Mouse (Mus musculus) CH12F3 (cell line): ENCODE measurements around the gene Tdrd9.

ENCODE experiments used
- in situ Hi-C: fragments of 300-500 bp; cut with MboI; formaldehyde crosslinking; loops from 2 replicates; pipeline ENCODE4 v1.14.3; 2020; ENCODE audit warnings: low sequenced_read_pairs

Gene Tdrd9

DNA sequence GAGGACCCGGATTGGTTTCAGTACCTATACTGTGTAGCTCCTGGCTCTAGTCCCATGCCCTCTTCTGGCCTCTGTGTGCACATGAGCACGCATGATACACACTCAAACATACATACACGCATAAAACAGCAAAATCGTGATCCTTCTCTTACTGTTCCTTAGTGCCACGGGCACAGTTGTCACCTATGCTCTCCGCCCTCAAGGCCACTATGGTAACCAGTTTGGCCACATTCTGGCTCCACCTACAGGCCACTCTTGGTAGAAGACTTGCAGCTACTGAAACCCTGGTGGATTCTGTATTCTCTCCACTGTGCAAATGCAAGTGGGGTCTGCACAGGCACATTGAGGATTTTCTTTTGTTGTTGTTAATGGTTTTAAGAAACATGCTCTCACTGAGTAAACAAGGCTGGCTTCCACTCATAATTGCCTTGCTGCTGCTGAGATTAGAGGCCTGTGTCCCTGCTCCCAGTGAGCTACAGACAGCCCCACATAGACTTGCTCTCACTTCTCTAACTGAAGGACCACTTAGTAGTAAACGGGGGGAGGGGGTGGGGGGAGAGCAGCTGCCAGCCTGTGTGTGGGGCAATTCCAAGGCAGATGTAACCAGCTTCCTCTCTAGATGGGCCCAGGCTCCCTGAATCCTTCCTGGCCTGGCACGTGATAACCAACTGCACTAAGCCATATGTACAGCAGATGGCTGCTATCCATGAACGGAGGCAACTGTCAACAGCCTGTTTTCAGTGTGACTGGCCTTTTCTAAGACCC lies 13.1 kb upstream of the Tdrd9 start:
- in situ Hi-C loops: loop anchor here (10.0 kb wide), 1 partner anchor 233 kb away; no protein-coding TSS in a partner anchor

- in situ Hi-C loops: no loop called here
These were observed 8.0 kb upstream of the Tdrd9 start for GRCm38 (mm10) chr12:111963339-111963738.

DNA sequence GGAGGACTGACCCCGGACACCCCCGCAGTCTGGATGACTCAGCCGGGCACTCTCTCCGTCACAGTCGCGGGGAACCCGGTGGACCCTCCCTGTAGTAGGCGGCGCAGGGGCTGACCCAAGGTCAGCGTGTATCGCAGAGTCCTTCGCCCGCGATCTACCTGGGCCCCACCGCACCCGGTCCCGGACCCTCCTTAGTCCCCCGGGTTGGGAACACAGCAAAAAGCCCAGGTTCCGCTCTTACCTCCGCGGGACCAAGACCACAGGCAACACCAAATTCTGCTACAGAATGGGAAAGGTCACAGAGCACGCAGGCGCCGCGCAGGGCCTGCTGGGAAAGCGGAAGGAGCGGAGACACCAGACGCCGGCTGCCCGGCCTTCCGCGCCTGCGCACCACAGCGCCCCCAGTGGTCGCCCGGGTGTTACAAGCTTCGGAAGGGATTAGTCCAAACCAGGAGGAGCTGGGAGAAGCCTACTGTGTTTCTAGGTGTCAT lies 4.6 kb upstream of the Tdrd9 start, which contains the start of gene Atp5mpl:
Atp5mpl (minus strand) TSS at position 295 of the 491 bp plus-strand sequence.
- in situ Hi-C loops: no loop called here

DNA sequence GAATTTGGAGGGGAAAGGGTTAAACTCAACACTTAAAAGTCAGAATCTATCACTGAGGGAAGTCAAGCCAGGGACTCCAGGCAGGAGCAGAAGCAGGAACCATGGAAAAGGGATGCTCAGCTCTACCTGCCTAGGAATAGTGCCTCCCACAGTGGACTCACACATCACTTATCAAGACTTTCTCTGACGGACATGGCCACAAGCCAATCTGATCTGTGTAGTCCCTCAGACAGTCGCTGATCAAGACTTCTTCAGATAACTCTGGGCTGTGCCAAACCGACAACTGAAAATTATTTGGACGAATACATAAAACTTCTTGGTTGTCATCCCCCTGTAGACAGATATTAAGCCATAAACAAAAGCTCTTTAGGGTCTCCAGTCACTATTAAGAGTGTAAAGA lies 1.3 kb upstream of the Tdrd9 start:
- in situ Hi-C loops: no loop called here

- in situ Hi-C loops: no loop called here
These were observed 1.1 kb downstream of the Tdrd9 start for GRCm38 (mm10) chr12:111972504-111972903.

DNA sequence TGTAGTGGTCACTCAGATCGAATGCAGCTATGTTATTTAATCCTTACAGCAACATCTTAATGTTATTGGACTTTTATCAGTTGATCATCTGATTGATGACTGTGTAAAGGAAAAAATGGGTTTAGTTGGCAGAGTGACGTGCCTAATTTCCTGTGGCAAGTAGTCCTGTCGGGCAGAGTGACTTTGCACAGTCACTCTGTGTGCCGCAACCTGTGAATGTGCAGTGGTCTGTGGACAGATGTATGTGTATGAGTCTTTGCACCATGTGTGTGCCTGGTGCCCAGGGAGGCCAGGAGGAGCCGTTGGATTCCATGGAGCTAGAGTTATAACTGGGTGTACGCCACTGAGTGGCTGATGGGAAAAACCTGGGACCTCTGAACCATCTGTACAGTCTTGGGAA lies 3.2 kb downstream of the Tdrd9 start:
- in situ Hi-C loops: no loop called here

DNA sequence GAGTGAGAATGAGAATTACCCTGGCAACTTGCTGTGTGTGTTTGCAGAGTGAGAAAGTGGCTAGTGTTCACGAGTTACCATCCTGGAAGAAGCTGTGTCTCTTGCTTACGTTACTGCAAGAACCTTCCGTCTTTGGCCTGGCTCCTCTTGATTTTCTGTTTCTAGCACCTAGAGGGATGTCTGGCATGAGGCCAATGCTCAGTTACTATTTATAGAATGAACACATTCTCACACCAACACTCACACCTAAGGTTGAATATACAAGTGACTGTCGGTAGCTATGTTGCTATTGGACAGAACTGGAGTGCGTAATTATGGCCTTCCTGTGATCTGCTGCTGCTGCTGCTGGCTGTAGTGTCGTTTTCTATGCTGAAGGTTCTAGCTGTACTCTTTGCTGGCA lies 5.8 kb downstream of the Tdrd9 start:
- in situ Hi-C loops: no loop called here

GRCm38 (mm10) chr12:111978274-111978673 lies 6.9 kb downstream of the Tdrd9 start:
- in situ Hi-C loops: no loop called here

DNA sequence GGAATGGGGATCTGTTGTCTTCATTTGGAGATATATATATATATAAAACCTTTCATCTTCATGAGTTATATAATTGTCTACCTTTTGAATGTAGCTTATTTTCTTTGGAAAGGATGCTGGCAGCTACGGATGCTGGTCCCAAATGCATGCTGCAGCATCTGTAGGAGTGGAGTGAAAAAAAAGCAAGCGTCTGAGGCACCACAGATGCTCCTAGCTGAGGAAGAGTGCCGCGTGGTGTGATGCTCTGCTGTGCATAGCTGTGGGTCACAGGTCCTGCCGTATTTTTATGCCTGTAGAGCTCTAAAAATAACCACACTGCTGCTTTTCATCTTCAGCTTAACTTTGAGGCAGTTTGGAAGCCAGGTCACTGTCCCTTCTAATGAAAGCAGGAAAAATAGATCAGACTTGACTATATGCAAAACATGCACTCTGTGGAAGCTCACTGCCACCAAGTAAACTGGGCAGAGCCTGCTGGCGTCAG lies 9.6 kb downstream of the Tdrd9 start, which contains the start of gene Rd3l:
Rd3l (minus strand) TSS at position 431 of the 481 bp plus-strand sequence.
- in situ Hi-C loops: no loop called here

GRCm38 (mm10) chr12:111981831-111982230 lies 10.5 kb downstream of the Tdrd9 start:
- in situ Hi-C loops: no loop called here

DNA sequence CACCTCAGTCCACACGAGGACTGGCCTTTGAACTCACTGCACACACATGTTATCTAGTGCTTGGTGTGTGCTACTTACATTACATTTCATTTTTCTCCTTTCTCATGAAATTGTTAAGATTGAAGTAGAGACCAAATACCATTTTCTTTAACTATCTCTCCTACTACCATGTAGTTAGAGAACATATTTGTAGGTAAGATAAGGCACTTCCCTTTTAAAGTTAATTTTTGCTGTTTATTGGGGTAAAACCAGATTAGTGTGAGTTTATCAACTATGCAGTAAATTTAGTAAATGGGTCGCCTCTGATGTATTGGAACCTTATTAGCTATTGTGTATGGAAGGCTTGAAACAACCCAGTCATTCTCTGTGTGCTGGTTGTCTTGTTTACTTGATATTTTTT lies 11.8 kb downstream of the Tdrd9 start:
- in situ Hi-C loops: no loop called here

- in situ Hi-C loops: no loop called here
These were observed 15.4 kb downstream of the Tdrd9 start for GRCm38 (mm10) chr12:111986756-111987155.

- in situ Hi-C loops: no loop called here
These were observed 21.3 kb downstream of the Tdrd9 start for GRCm38 (mm10) chr12:111992626-111993025.

- in situ Hi-C loops: no loop called here
These were observed 23.8 kb downstream of the Tdrd9 start for GRCm38 (mm10) chr12:111995161-111995560.

GRCm38 (mm10) chr12:111999735-112000134 lies 28.4 kb downstream of the Tdrd9 start:
- in situ Hi-C loops: no loop called here

DNA sequence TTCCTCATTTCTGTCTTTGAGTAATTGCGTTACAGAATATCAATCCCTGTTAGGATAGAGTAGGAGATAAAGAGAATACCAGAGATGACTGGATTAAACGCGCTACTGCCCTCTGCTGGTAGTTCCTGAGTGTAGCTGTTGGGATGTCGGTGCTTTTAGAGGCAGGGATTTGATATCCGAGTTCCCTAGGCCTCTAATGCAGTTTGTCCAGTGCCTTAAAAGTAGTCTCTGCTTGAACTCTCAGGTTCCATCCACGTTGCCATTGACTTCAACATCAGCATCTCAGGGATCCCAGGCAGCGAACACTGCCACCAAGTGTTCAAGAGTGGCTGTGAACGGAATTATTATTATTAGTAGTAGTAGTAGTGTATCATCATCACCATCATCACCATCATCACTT lies 29.9 kb downstream of the Tdrd9 start:
- in situ Hi-C loops: no loop called here

GRCm38 (mm10) chr12:112012511-112013270 lies 41.3 kb downstream of the Tdrd9 start:
- in situ Hi-C loops: no loop called here

DNA sequence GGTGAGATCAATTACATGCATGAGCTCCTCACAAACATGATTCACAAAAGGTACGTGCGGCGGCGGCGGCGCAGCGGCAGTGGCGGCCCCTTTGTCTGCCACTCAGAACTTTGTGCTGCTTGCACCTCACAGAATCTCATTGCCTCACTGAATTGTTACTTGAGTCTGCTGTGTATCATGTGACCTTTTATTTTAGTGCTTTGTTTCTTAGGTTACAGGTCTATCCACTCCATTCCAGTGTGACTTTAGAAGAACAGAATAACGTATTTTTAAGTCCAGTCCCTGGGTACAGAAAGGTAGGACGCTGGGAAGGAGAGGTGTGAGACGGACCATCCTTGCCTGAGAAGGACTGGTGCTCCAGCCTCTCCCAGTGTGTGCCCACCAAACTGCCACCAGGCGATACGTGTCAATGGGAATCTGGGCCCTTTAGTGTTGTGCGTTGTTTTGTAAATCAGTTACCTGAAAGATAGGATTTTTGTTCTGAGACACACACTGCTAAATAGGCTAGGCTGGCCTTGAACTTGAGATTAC lies 42.0 kb downstream of the Tdrd9 start:
- in situ Hi-C loops: no loop called here

- in situ Hi-C loops: no loop called here
These were observed 45.0 kb downstream of the Tdrd9 start for GRCm38 (mm10) chr12:112016346-112016745.

- in situ Hi-C loops: no loop called here
These were observed 51.9 kb downstream of the Tdrd9 start for GRCm38 (mm10) chr12:112023306-112023705.

- in situ Hi-C loops: no loop called here
These were observed 53.4 kb downstream of the Tdrd9 start for GRCm38 (mm10) chr12:112024581-112025310.
